Mouse (Mus musculus) WW6 (cell line): ENCODE results near the gene Serinc3.

ENCODE experiments used
- DNase-seq: peaks from one replicate; pipeline ENCODE4 v3.0.0-alpha.2; 2013; ENCODE audit warnings: low read depth, low spot score

Serinc3 gene

GRCm38 (mm10) chr2:163595119-163595518, 49.8 kb downstream of the Serinc3 start:
- no peak for DNase-seq

DNA sequence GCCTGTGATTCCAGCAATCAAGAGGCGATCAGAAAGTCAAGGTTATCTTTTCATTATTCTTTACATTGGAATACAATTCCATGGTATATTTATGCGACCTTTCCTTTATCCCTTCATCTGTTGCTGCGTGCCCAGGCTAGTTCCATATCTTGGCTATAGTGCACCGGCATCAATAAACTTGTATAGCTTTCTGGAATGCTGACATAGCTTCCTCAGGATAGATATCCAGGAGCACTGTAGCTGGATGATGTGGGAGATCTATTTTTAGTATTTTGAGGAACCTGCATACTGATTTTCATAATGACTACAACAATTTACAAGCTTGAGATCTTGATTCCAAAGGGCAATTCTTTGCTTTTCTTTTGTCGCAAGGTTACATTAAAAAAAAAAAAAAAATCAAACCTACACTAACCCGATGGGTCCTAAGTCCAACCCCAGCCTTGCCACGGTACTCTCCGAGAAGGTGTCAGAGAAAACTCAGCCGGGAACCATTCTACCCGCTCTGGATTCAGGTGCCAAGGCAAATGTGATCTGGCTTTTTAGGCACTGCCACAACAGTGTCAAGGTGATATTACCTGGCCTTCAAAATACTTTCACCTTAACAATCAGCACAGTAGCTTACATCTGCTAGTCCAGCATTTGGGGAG, 51.2 kb downstream of the Serinc3 start:
- no peak for DNase-seq

- no peak for DNase-seq
Measured at GRCm38 (mm10) chr2:163592084-163592483, 52.8 kb downstream of the Serinc3 start.

DNA sequence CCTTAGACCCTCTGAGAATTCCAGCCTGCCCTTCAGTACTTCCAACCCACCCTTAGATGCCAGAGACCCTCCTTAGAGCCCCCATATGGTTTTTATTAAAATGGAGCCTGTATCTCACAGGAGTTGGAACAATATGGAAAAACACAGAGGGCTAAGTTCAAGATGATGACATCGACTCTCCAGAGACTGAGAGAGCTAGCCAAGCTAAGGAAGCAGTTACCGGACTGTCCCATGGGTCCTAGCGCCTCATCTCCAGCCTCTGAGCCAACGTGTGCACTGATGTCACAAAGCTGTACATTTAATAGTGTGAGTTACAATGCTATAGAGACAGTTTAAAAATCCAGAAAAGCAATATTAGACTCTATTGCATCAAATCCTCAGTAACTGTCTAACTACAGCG, 53.9 kb downstream of the Serinc3 start:
- DNase-seq, result no peak

DNA sequence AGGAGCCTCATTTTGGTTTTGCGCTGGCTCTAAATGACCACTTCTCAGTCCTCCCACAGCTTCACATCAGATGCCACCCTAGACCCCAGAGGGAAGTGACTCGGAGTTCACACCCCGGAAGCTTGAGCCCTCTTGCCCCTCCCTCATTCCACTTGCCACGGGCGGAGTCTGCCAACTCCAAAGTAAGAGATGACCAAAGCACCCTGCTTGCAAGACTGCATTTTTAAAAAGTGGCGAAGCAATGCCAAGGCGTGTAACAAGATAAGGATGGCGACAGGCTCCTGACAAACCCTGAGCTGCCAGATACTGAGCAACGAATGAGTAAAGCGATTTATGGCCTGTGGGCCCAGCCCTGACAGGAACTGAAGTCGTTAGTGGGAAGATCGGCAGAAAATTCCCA, 54.7 kb downstream of the Serinc3 start:
- DNase-seq, result no peak

DNA sequence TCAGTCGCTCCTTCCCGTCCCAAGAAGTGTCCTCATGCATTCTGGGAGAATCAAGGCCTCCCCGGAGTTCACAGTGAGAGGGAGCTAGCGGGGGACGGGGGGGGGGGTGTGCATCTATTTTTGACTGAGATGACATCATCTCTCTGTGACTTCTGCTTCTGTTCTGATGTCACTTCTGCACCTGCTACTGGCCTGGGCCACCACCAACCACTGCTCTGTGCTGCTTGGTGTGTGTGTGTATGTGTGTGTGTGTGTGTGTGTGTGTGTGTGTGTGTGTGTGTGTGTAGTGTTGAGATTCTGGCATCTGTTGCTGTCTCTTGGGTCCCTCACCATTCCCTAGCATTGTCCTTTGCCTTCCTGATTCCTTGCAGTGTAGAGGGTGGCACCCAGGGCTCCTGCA, 57.4 kb downstream of the Serinc3 start:
- DNase-seq, result no peak

- DNase-seq, result no peak
Measured at GRCm38 (mm10) chr2:163586384-163587261, 58.3 kb downstream of the Serinc3 start.

DNA sequence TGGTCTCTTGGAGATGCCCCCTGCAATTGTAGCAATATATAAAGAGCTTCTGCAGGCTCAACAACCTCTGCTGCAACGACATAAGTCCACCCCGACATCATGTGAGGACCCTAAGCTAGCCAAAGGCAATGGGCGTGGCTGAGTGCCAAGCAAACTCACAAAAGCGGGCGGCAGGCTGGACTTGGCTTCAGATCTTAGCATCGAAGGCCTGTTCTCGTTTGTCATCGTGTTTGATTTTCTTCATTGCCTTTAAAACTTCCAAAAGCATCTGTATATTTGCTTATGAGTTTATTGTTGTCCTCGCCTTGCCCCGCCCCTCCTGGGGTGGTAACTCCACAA, 60.9 kb downstream of the Serinc3 start:
- no peak for DNase-seq

DNA sequence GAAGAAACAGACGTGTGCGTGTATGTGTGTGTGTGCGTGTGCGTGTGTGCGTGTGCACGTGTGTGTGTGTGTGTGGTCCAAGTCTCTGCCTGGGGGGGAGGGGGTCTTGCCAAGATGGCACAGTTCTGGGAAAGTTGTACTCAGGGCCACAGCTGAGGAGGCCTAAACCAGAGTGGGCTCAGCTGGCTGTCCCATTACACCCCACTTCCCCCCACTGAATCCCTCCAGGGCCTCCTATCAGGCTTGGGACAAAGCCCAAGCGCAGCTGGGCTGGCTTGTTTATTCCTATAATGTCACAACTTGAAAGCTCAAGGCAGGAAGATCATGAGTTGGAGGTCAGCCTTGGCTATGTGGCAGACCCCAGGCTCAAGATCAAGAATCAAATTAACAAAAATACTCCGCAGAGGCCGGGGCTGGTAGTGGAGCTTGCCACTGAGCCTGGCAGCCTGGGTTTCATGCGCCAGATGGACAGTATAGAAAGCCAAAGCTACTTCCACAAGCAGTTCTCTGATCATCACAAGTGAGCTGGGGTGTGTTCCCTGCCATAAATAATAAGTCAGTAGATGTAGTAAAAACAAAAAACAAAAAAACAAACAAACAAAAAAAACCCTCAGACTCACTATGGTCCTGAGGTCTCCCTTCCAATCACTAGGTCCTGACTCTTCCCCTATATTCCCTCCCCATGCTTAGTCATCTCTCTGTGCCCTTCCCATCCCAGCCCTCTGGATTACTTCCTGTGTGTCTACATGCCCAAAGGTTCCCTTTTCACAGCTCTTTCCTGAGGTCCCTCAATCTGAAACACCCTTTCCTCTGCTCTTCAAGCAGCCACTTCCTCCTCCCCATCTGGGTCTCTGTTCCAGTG, 61.5 kb downstream of the Serinc3 start:
- no peak for DNase-seq

- DNase-seq, result no peak
Measured at GRCm38 (mm10) chr2:163580069-163580945, 64.6 kb downstream of the Serinc3 start.

GRCm38 (mm10) chr2:163577986-163578385, 66.9 kb downstream of the Serinc3 start:
- no peak for DNase-seq

DNA sequence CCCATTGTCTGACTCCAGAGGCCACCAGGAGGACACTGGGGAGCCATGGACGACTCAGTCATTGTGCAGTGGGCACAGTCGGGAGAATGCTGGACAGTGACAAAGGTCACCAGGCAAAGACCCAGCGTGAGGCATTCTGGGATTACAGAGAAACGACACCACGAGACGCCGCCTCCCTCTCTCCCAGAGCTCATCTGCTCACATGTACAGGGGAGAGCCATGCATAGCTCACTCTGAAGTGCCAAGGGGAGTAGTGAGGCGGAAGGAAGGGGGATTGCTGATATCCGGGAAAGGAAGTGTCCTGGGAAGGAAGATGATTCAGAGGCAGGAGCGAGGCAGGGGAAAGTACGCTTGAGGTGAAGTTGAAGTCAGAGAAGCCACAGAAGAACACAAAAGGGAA, 69.7 kb downstream of the Serinc3 start:
- no peak for DNase-seq

GRCm38 (mm10) chr2:163574321-163574720, 70.6 kb downstream of the Serinc3 start:
- DNase-seq, result no peak
